Mouse (Mus musculus) kidney, embryonic 16.5 days (tissue): Measurements from ENCODE around the gene Krtap7-1. TPM values are rescaled to one million over a fixed set of nuclear protein-coding genes. Genes with fewer than 3 reads are reported as not detected.

Experiments used
- ATAC-seq: fragments of 200-750 bp; cut with Nextera tagmentation; 2 replicates; pipeline ENCODE4 v1.8.0; 2017; ENCODE audit warnings: moderate TSS enrichment; ENCODE audit not compliant: low FRiP score, low TSS enrichment
- H3K27ac ChIP-seq: fragments of 300-500 bp; sonication (generic); 2 replicates; pipeline ENCODE4 v1.5.1; 2014; ENCODE audit warnings: low read length
- H3K27me3 ChIP-seq: fragments of 300-500 bp; sonication (generic); 2 replicates; pipeline ENCODE4 v1.6.1; 2014; ENCODE audit warnings: low read length, control low read depth, mixed read lengths; ENCODE audit not compliant: insufficient read depth
- H3K36me3 ChIP-seq: fragments of 300-500 bp; sonication (generic); 2 replicates; pipeline ENCODE4 v1.6.1; 2014; ENCODE audit warnings: low read length, control low read depth, mixed read lengths; ENCODE audit not compliant: insufficient read depth
- H3K4me1 ChIP-seq: fragments of 300-500 bp; sonication (generic); 2 replicates; pipeline ENCODE4 v1.6.1; 2014; ENCODE audit warnings: low read length, control low read depth, mixed read lengths; ENCODE audit not compliant: insufficient read depth
- H3K4me2 ChIP-seq: fragments of 300-500 bp; sonication (generic); replicated peaks from 2 replicates; pipeline ENCODE4 v1.6.1; 2014; ENCODE audit warnings: low read depth, low read length
- H3K4me3 ChIP-seq: fragments of 300-500 bp; sonication (generic); 2 replicates; pipeline ENCODE4 v1.5.1; 2014; ENCODE audit warnings: mild to moderate bottlenecking, low read length
- H3K9ac ChIP-seq: fragments of 300-500 bp; sonication (generic); replicated peaks from 2 replicates; pipeline ENCODE4 v1.6.1; 2014; ENCODE audit warnings: low read length
- H3K9me3 ChIP-seq: fragments of 300-500 bp; sonication (generic); 2 replicates; pipeline ENCODE4 v1.6.1; 2016; ENCODE audit warnings: low read length, control low read depth
- WGBS: fragments of 180-500 bp; shearing (Covaris S2); extraction: QIAGEN DNeasy Blood & Tissue Kit; methylation state at CpG from one replicate; pipeline ENCODE4 v1.1.7; 2014; 5-methylcytosine and 5-hydroxymethylcytosine counted together
- polyA plus RNA-seq: library from polyadenylated mRNA; unstranded; fragments of >200 nt; fragmentation: Nextera tagmentation; extraction: Ambion mirVana; gene quantifications from 2 replicates; pipeline ENCODE4 v1.2.1, GENCODE M21; 2015

Gene Krtap7-1
- polyA plus RNA-seq, 1 experiment from 2014 or later, result not detected

GRCm38 (mm10) chr16:89517635-89518034, 9.5 kb upstream of the Krtap7-1 start:
- Histone ChIP-seq H3K4me3 (no peak overlapping the region), H3K9me3 (no peaks in the 10 kb centered on the region), H3K27ac (no peak overlapping the region), H3K4me1 (no peaks in the 10 kb centered on the region), H3K9ac (no peak overlapping the region), H3K36me3 (no peaks in the 10 kb centered on the region), H3K27me3 (no peaks in the 10 kb centered on the region), H3K4me2 (no peak overlapping the region)
- WGBS, result 58% methylated on average over 9 of the region's 9 CpGs
- 0 out of 2 replicates have a peak, but pooled peaks have one; percentile 42 for ATAC-seq

DNA sequence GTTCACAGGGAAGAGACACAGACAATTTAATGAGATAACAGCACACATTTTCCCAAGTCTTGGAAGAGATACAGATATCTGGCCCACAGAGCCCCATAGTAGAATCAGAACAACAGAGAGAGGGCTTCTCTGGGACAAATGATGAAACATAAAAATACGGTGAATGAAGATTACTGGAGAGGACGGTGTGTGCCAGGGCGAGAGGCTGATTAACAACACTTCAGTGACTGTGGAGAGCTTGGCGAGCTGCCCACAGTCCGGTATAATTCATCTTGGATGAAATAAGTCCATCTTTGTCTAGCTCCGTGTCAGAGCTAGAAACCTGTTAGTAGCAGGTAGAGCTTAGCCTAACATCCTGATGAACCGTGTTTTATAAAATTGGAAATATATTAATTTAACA, 5.3 kb upstream of the Krtap7-1 start:
- ATAC-seq, result no peak
- H3K9me3 ChIP-seq, result no peaks in the 10 kb centered on the region
- H3K27me3 ChIP-seq, result no peaks in the 10 kb centered on the region
- no peak overlapping the region for H3K27ac ChIP-seq
- 71% methylated on average over 7 of the region's 7 CpGs for WGBS
- H3K4me2 ChIP-seq, result no peak overlapping the region
- H3K36me3 ChIP-seq, result no peaks in the 10 kb centered on the region
- H3K4me1 ChIP-seq, result no peaks in the 10 kb centered on the region
- no peak overlapping the region for H3K4me3 ChIP-seq
- H3K9ac ChIP-seq, result no peak overlapping the region

DNA sequence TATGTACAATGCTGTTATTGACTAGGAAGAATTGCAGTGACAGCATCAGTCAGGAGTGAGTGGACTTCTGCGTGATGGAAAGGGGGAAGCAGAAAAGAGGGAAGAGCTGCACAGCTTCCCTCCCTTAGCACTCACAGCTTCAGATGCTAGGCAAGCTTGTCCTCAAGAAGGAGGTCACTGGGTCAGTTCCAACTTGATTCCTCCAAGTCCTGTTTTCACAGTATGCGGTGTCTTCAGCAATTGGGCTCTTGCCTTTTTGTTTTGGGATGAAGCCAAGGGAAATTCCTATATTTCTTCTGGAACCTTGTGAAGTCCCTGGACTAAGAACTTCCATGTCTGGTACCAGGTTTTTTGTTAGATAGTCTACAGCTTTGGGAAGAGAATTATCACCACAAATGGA, 4.6 kb downstream of the Krtap7-1 start:
- Histone ChIP-seq H3K36me3 (no peaks in the 10 kb centered on the region), H3K27ac (no peak overlapping the region), H3K4me3 (no peak overlapping the region), H3K9me3 (no peaks in the 10 kb centered on the region), H3K4me1 (no peaks in the 10 kb centered on the region), H3K9ac (no peak overlapping the region), H3K4me2 (no peak overlapping the region), H3K27me3 (no peaks in the 10 kb centered on the region)
- ATAC-seq, result no peak
- WGBS, result 75% methylated on average over 2 of the region's 2 CpGs

DNA sequence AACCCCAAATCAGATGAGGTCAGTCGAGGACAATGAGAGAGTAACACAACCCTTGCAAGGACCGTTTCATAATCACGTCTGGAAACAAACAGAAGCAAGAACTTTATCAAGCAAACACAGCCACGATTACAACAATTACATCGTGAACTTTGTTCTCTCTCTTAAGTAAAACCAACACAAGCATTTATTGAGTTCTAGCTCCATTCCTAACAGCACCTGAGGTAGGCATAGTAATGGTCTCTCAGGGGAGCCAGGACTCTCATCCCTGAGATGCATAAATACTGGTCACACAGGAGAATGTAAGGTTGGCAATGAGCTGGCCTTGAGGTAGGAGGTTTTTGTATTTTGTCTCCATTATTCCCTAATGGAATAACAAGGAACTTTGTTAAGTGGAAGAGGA, 6.3 kb downstream of the Krtap7-1 start:
- Histone ChIP-seq H3K9ac (no peak overlapping the region), H3K4me3 (no peak overlapping the region), H3K36me3 (no peaks in the 10 kb centered on the region), H3K27ac (no peak overlapping the region), H3K4me1 (no peaks in the 10 kb centered on the region), H3K4me2 (no peak overlapping the region), H3K9me3 (no peaks in the 10 kb centered on the region), H3K27me3 (no peaks in the 10 kb centered on the region)
- ATAC-seq, result no peak
- WGBS, result 83% methylated on average over 5 of the region's 5 CpGs

DNA sequence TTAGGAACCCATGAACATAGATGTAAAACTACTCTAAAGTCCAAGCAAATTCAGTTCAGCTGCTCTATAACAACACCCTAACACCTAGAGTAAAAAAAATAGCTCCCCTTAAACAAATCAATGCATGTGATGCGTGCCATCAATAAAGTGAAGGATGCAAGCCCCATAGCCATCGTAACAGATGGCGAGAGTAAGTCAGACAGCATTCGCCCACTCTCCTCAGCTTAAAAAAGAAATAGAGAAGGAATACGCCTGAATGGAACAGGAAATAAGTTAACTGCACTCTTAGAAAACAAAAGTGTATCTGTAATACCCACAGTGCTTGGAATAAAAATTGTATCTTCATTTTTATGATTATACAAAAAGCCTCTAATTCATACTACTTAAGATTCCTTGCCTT, 11.1 kb downstream of the Krtap7-1 start:
- Histone ChIP-seq H3K36me3 (no peaks in the 10 kb centered on the region), H3K9ac (no peak overlapping the region), H3K4me1 (no peaks in the 10 kb centered on the region), H3K4me2 (no peak overlapping the region), H3K27ac (no peak overlapping the region), H3K4me3 (no peak overlapping the region), H3K9me3 (no peaks in the 10 kb centered on the region), H3K27me3 (no peaks in the 10 kb centered on the region)
- 95% methylated on average over 5 of the region's 5 CpGs for WGBS
- ATAC-seq, result no peak

- H3K9me3 ChIP-seq, result no peaks in the 10 kb centered on the region
- WGBS, result 82% methylated on average over 7 of the region's 7 CpGs
- ATAC-seq, result no peak
- H3K9ac ChIP-seq, result no peak overlapping the region
- H3K27me3 ChIP-seq, result no peaks in the 10 kb centered on the region
- no peak overlapping the region for H3K4me3 ChIP-seq
- no peaks in the 10 kb centered on the region for H3K4me1 ChIP-seq
- H3K4me2 ChIP-seq, result no peak overlapping the region
- no peaks in the 10 kb centered on the region for H3K36me3 ChIP-seq
- H3K27ac ChIP-seq, result no peak overlapping the region
These were observed 12.5 kb downstream of the Krtap7-1 start for GRCm38 (mm10) chr16:89495394-89496153.

GRCm38 (mm10) chr16:89487852-89488251, 20.3 kb downstream of the Krtap7-1 start, which contains the start of gene Krtap8-1:
Gene Krtap8-1 (minus strand): TSS chr16:89487952.
- Histone ChIP-seq H3K4me3 (no peak within 1 kb of the TSS), H3K27me3 (no peaks in the 10 kb centered on the region), H3K36me3 (no peaks in the 10 kb centered on the region), H3K4me1 (no peaks in the 10 kb centered on the region), H3K4me2 (no peak within 1 kb of the TSS), H3K9me3 (no peaks in the 10 kb centered on the region), H3K27ac (no peak within 1 kb of the TSS), H3K9ac (no peak within 1 kb of the TSS)
- 84% methylated on average over 7 of the region's 7 CpGs for WGBS
- no peak for ATAC-seq

DNA sequence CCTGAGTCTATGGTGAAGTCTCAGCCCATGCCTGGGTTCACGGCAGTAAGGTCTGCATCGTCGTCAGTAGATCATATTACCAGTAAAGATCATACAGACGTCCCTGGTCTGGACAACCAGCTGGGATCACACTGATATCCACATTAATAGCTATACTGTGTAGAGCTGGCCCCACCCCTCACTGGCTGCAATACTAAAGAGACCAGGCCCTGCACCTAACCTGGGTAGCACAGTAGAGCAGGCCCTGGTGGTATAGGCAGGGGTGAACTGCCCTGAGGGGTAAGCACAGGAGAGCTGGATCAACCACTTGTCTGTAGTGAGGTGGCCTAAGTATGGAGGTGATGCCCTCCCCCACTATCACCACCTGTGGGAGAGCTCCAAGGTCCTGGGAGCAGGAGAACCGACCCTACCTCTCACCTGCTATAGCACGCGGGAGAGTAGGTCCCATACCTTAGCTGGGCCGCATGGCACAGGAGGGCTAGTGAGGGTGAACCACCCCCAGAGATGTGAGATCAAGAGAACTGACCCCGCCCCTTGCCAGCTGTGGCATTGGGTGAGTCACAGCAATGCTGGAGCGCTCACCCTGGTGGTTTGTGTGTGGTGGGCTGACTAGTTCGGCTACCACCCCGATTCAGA, 30.3 kb downstream of the Krtap7-1 start:
- no peaks in the 10 kb centered on the region for H3K9me3 ChIP-seq
- H3K36me3 ChIP-seq, result no peaks in the 10 kb centered on the region
- H3K27me3 ChIP-seq, result no peaks in the 10 kb centered on the region
- no peak for ATAC-seq
- H3K4me2 ChIP-seq, result no peak overlapping the region
- no peak overlapping the region for H3K4me3 ChIP-seq
- 79% methylated on average over 12 of the region's 12 CpGs for WGBS
- H3K4me1 ChIP-seq, result no peaks in the 10 kb centered on the region
- H3K27ac ChIP-seq, result no peak overlapping the region
- H3K9ac ChIP-seq, result no peak overlapping the region

GRCm38 (mm10) chr16:89461189-89461588, 46.9 kb downstream of the Krtap7-1 start:
- no peaks in the 10 kb centered on the region for H3K36me3 ChIP-seq
- H3K4me1 ChIP-seq, result no peaks in the 10 kb centered on the region
- H3K27me3 ChIP-seq, result no peaks in the 10 kb centered on the region
- ATAC-seq, result no peak
- no peaks in the 10 kb centered on the region for H3K9me3 ChIP-seq
- H3K4me2 ChIP-seq, result no peak overlapping the region
- WGBS, result 75% methylated on average over 5 of the region's 5 CpGs
- H3K9ac ChIP-seq, result no peak overlapping the region
- no peak overlapping the region for H3K4me3 ChIP-seq
- no peak overlapping the region for H3K27ac ChIP-seq
